Mouse (Mus musculus) erythroblast, embryonic 14.5 days (primary cell): Measurements from ENCODE around the gene Shroom1. TPM values are rescaled to one million over a fixed set of nuclear protein-coding genes. Genes with fewer than 3 reads are reported as not detected.
"Not testable (repeated sequence)": the region's sequence is repeated elsewhere in the genome, so short reads cannot be mapped to it uniquely, and the experiment has no call there.

ENCODE experiments used
- H3K27me3 ChIP-seq: 2 replicates; pipeline ENCODE4 v1.6.1; 2012; ENCODE audit warnings: inconsistent platforms; ENCODE audit not compliant: control insufficient read depth
- H3K36me3 ChIP-seq: 2 replicates; pipeline ENCODE4 v1.6.1; 2012; ENCODE audit warnings: mild to moderate bottlenecking, inconsistent platforms; ENCODE audit not compliant: control insufficient read depth
- H3K4me1 ChIP-seq: 2 replicates; pipeline ENCODE4 v1.6.1; 2012; ENCODE audit warnings: inconsistent platforms; ENCODE audit not compliant: control insufficient read depth
- H3K4me3 ChIP-seq: replicated peaks from 2 replicates; pipeline ENCODE3; 2012; ENCODE audit warnings: moderate library complexity, mild to moderate bottlenecking, inconsistent platforms
- H3K9me3 ChIP-seq: 2 replicates; pipeline ENCODE4 v1.6.1; 2012; ENCODE audit warnings: low read length, inconsistent platforms, mixed read lengths; ENCODE audit not compliant: control insufficient read depth
- GATA1 ChIP-seq: IDR thresholded peaks from 2 replicates; pipeline ENCODE4 v1.6.1; 2012; ENCODE audit warnings: low read length, inconsistent platforms, mixed read lengths
- TAL1 ChIP-seq: IDR thresholded peaks from 3 replicates; pipeline ENCODE4 v1.6.1; 2012; ENCODE audit warnings: low read length, inconsistent platforms, mixed read lengths
- polyA plus RNA-seq: library from polyadenylated mRNA; stranded (reverse); fragments of >175 nt; gene quantifications from 2 replicates; pipeline ENCODE4 v1.2.3, GENCODE M21; 2012

Shroom1 gene
- polyA plus RNA-seq, result not detected in 2 replicates

DNA sequence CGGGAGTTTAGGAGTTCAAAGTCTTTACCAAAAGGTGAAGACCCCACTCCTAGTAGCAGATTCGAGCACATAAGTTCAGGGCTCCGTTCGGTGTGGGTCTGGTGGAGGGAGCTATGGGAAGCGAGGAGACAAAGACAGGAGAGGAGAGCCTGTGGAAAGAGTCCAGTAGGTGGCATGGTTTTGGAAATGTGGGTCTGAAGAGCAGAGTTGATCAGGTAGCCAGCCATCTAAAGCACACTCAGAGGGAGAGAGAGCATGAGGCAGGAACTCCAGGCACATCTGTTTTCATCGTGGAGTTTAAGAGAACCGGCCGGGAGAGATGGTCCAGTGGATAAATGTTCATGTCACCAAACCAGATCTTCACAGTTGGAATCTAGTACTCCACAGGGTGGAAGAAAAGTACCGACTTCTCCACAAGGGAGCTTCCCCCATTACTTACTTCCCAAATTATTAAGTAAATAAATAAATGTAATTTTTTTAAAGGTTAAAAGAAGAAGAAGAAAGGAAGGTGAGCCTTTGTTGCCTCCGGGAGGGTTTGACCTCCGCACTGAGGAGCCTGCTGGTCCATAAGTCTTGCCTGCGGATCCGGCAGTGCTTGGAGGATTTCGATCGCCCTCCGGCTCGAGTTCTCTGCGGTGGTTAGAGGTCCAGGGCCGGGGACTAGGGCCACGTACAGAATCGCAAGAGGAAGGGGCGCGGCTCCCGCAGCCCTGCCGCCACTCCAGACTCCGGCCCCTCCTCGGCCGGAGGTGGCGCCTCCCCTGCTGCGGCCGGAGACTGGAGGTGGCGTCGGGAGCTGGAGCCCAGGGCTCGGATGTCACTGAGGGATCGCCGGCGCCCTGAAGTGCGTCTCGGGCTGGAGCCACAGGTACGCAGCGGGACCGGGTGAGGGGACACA lies at the start of gene Shroom1, which contains the start of gene Gm10447:
Gene Shroom1 (plus strand): TSS at position 732 of the 898 bp plus-strand sequence.
Gene Gm10447 (minus strand): TSS at position 637 of the 898 bp plus-strand sequence.
- H3K27me3 ChIP-seq, result peaks cover 65% of the 10 kb centered on the region

DNA sequence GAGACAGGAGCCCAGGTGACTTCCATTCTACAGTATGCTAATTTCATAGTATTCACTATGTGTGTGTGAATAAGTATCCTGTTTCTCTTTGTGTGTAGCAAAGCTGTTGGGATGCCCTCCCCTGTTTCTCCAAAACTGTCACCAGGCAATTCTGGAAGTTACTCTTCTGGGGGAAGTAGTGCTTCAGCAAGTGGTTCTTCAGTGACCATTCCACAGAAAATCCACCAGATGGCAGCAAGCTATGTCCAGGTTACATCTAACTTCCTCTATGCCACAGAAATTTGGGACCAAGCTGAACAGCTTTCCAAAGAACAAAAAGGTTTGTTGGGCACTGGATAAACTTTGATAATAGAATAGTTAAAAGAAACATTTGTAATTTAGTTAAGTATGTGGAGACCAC lies 45.3 kb upstream of the Shroom1 start:
- H3K9me3 ChIP-seq, result no peaks in the 10 kb centered on the region
- TF ChIP-seq TAL1, result no peak
- TF ChIP-seq GATA1, result no peak
- H3K36me3 ChIP-seq, result peaks cover 82% of the 10 kb centered on the region
- no peak overlapping the region for H3K4me3 ChIP-seq
- H3K4me1 ChIP-seq, result no peaks in the 10 kb centered on the region
- no peaks in the 10 kb centered on the region for H3K27me3 ChIP-seq

More for the DNA sequence above, at the start of gene Shroom1, which contains the start of gene Gm10447:
- peak within 1 kb of the TSS; percentile 58 for H3K4me3 ChIP-seq
- H3K36me3 ChIP-seq, result no peaks in the 10 kb centered on the region
- TF ChIP-seq TAL1, result no peak
- TF ChIP-seq GATA1, result no peak
- peaks cover 18% of the 10 kb centered on the region for H3K4me1 ChIP-seq
- peaks cover 9% of the 10 kb centered on the region; the same call in 1 of the 2 replicates for H3K9me3 ChIP-seq

DNA sequence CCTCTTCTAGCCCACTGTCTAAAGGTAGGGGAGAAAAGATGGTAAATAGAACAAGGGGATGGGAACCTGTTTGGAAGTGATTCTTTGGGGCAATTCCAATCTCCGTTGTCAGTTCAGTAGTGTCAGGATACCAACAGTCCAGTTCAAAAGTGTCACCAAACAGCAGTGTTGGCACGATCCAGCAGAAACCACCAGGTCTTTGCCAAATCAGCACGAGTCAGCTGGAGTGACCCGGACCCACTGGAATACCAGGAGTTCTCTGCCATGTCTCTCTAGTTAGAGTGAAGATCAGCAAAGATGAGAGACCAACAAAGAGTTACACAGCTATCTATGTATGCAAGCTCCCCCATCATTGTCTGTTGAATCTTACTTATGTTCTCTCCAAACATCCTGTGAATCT lies 43.1 kb upstream of the Shroom1 start:
- Histone ChIP-seq H3K9me3 (no peaks in the 10 kb centered on the region), H3K27me3 (no peaks in the 10 kb centered on the region), H3K36me3 (peaks cover 86% of the 10 kb centered on the region), H3K4me1 (no peaks in the 10 kb centered on the region; the same call in 1 of the 2 replicates), H3K4me3 (no peak overlapping the region)
- TF ChIP-seq GATA1, result no peak
- no peak for TF ChIP-seq TAL1

DNA sequence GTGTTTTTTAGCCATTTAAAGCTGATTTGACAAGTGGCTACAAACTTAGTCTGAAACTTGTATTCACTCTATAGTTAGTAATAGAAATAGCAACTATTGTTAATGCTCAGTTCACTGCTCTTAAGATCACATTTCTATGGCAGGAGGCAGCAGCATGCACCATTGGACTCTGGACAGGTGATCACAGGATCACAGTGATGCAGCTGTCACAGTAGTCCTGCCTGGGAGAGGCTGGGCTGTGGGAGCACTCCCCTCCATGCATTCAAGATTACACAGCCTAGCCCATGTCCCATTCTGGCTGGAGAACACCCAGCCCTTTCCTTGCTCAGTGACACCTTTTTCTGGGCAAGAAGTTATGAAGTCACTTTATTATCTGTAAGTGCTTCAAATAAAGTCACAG lies 39.0 kb upstream of the Shroom1 start:
- H3K4me1 ChIP-seq, result no peaks in the 10 kb centered on the region; the same call in 1 of the 2 replicates
- no peaks in the 10 kb centered on the region for H3K9me3 ChIP-seq
- H3K4me3 ChIP-seq, result no peak overlapping the region
- H3K36me3 ChIP-seq, result peaks cover 66% of the 10 kb centered on the region
- H3K27me3 ChIP-seq, result no peaks in the 10 kb centered on the region
- no peak for TF ChIP-seq GATA1
- TF ChIP-seq TAL1, result no peak

DNA sequence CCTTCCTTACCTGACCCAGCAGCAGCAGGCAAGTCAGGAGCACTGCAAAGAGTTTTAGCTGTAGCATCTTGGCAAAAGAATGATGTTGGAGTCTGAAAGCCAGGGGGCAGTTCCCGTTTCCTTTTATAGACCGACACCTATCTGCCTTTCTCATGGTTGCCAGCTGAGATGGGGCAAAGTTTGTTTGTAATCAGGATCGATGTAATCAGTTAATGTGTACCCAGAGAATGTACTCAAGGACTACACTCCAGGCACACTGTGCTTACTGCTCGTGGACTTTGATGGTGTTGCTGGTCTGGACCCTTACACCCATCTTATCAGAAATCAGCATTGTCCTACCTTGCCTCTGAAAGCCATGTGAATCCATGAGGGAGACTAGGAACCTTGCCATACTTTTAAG lies 34.0 kb upstream of the Shroom1 start, which contains the start of gene Leap2:
Gene Leap2 (minus strand): TSS at position 135 of the 400 bp plus-strand sequence.
- no peak for TF ChIP-seq GATA1
- no peak for TF ChIP-seq TAL1

DNA sequence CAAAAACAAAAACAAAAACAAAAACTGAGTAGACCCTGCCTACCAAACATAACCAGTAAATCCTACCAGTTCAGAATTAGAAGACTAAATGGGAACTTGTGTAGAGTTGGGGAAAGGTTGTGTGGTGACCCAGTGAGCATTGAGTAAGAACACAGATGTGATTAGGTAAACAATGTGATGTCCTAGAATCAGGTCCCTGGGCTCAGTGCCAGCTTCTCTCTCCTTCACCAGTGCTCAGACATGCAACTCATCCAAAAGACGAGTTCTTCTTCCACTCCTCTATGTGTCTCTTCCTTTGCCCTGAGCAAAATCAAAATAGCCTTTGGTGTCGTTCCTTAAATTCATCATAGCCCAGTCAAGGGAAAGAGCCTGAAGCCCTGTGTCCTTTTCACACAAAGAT lies 32.2 kb upstream of the Shroom1 start:
- peaks cover 47% of the 10 kb centered on the region for H3K36me3 ChIP-seq
- H3K9me3 ChIP-seq, result no peaks in the 10 kb centered on the region
- H3K4me3 ChIP-seq, result no peak overlapping the region
- H3K4me1 ChIP-seq, result peaks cover 11% of the 10 kb centered on the region
- TF ChIP-seq TAL1 (no peak), GATA1 (no peak)
- H3K27me3 ChIP-seq, result no peaks in the 10 kb centered on the region

More for the DNA sequence above, 34.0 kb upstream of the Shroom1 start, which contains the start of gene Leap2:
- H3K4me3 ChIP-seq, result peak within 1 kb of the TSS; percentile 35
- no peaks in the 10 kb centered on the region for H3K9me3 ChIP-seq
- no peaks in the 10 kb centered on the region for H3K27me3 ChIP-seq
- peaks cover 46% of the 10 kb centered on the region for H3K36me3 ChIP-seq
- no peaks in the 10 kb centered on the region; the same call in 1 of the 2 replicates for H3K4me1 ChIP-seq

DNA sequence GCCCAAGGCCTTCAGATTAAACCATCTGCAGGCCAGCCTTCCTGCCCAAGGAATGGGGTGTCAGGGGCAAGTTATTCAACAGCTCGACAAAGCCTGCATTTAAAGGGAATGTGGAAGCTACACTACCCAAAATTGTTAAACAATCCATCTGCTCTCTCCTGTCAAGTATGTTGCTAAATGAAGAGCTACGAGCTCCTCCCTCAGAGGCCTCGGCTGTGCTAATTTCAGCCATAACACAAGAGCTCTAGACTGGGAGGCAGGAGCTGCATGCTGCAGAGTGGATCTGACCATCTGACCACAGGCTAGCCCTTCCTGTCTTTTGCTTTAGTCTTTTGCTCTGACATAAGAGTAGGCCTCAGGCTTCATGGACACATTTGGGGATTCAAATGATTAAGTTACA lies 31.8 kb upstream of the Shroom1 start:
- peaks cover 15% of the 10 kb centered on the region for H3K4me1 ChIP-seq
- peaks cover 44% of the 10 kb centered on the region for H3K36me3 ChIP-seq
- TF ChIP-seq TAL1, result no peak
- no peak for TF ChIP-seq GATA1
- no peaks in the 10 kb centered on the region for H3K27me3 ChIP-seq
- H3K4me3 ChIP-seq, result no peak overlapping the region
- H3K9me3 ChIP-seq, result no peaks in the 10 kb centered on the region

DNA sequence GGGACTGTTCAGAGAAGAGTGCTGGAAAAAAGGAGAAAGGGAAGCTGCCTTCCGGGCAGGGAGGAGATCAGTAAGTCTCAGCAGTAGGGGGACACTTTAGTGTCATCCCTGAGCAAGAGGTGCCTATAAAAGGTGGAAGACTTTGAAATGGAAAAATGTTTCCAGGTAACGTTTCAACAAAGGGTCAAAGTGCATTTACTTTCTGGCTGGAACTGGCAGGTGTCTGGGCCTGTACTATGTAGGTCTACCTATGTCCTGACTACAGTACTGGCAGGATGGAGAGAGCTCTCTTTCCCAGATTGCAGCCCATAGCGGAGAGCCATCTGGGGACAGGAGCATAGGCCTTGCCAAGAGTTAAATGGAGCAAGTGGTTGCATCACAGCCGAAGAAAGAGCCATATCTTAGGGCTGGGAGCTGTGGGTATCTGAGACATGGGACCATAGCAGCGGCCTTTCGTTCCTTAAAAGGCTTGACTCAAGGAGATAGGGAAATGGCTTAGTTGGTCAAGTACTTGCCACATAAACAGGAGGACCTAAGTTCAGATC lies 31.2 kb upstream of the Shroom1 start:
- Histone ChIP-seq H3K4me1 (peaks cover 18% of the 10 kb centered on the region), H3K9me3 (no peaks in the 10 kb centered on the region), H3K4me3 (no peak overlapping the region), H3K36me3 (peaks cover 43% of the 10 kb centered on the region), H3K27me3 (no peaks in the 10 kb centered on the region)
- TF ChIP-seq GATA1 (no peak), TAL1 (no peak)

DNA sequence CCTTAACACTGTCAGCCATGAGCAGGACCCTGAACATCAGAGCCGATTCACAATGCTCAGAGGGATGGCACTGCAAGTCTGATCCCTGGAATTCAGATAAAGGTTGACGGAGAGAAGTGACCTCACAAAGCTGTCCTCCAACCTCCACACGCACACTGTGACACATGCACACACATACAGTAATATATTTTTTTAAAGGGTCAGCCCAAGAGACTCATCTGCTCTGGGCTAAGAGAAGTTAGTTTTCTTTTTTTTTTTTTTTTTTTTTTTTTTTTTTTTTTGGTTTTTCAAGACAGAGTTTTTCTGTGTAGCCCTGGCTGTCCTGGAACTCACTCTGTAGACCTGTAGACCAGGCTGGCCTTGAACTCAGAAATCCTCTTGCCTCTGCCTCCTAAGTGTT lies 30.1 kb upstream of the Shroom1 start:
- H3K4me3 ChIP-seq, H3K9me3 ChIP-seq, H3K27me3 ChIP-seq: not testable (repeated sequence)
- Histone ChIP-seq H3K36me3 (peaks cover 43% of the 10 kb centered on the region), H3K4me1 (peaks cover 28% of the 10 kb centered on the region)
